Mouse (Mus musculus): ENCODE measurements around the gene Rcc2.

DNA sequence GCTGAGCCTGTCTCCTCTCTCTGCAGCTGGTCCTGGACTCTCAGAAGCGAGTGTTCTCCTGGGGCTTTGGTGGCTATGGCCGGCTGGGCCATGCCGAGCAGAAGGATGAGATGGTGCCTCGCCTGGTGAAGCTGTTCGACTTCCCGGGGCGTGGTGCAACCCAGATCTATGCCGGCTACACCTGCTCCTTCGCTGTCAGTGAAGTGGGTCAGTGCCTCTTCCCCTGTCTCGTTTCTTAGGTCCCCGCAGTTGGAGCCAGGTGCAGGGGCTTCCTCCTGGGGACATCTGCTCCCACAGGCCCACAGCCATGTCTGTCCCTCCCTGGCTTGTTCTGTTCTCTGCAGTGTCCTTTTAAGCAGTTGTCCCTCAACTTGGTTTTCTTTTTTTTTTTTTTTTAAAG lies 16.7 kb downstream of the Rcc2 start:
- TF ChIP-seq UBTF (IDR thresholded peaks at IDR 0.05; ENCODE audit: borderline replicate concordance, insufficient read depth, low read depth, low read length) (no peak), SMC3 (IDR thresholded peaks at IDR 0.05; ENCODE audit: low read depth, low read length) (no peak), RAD21 (IDR thresholded peaks at IDR 0.05; ENCODE audit: low read depth, low read length) (no peak), CTCF (IDR thresholded peaks at IDR 0.05 in 2 of 3, conservative IDR thresholded peaks at IDR 0.05 in 1 of 3; ENCODE audit: control insufficient read depth in 1 of 3, insufficient read depth in 1 of 3, low read depth in 2 of 3, low read length in 3 of 3, poor library complexity in 1 of 3, severe bottlenecking in 1 of 3) (no peak), ZNF384 (IDR thresholded peaks at IDR 0.05; ENCODE audit: low read depth, low read length) (no peak), MYB (IDR thresholded peaks at IDR 0.05; ENCODE audit: low read depth, low read length) (no peak), USF1 (IDR thresholded peaks at IDR 0.05; ENCODE audit: low read depth, low read length) (no peak)
